Mouse (Mus musculus): ENCODE measurements at regions not wholly inside any gene's neighbourhood (a gene's known extent, or its start where the extent isn't known, plus 50 kb on each side); places are given as distances from the start of the nearest gene placed in this dataset.
A peak's percentile ranks its signal among the peaks of the same experiment; 100 is the strongest.
"Not testable (repeated sequence)": the region's sequence is repeated elsewhere in the genome, so short reads cannot be mapped to it uniquely, and the experiment has no call there.

DNA sequence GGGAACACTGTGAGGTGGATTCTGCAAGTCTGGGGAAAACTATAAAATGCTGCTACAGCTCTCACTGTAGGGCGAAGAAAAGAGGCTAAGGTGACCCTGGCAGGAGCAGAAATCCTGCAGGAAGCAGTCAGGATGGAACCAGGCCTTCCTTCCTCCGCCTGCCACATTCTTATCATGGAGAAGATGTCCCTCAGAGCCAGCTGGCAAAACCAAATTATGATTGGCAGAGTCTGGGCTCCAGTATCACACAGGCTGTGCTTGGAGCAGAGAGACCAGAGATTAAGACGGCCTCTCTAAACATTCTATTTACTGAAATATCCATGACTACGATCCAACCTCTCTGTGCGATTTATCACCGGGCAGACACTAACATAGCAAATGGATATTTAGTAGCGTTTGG, 92.2 kb upstream of the Max start:
- DNase-seq: no peak

DNA sequence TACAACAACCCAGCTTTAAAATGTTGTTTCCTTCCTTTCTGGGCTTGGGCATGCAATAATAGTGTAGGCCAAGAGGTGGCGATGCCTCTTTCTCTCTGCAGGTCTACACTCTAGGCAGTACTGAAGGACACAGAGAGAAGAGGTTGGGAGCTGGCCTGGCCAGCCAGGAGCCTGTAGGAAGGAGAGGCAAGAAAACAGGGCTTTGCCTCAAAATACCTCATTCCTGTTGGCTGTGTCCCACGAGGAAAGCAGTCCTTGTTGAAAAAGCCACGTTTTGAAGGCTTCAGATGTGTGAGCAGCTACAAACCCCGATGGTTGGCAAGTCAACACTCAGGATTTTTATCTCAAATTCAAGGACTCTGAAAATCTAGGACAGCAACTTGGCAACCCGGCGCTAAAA, 90.9 kb upstream of the Max start:
- peak; percentile 70 to 72 for DNase-seq

DNA sequence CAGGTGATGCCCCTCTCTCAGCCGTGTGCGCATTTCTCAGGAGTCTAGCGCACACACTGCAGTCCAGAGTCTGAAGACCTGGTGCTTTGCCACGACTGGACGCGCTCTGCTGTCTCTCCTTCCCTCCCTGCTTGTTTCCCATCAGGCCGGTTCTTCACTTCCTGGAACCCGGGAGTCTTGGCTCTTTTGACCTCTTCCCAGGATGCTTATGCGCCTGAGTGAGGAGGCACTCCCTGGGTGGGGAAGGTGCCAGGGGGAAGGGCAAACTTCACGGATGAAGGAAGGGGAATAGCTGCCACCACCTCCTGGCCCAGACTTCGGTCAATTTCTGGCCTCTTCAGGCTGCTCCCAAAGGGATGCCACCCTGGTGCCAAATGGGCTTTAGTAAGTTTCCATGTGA, 86.4 kb upstream of the Max start:
- peak; percentile 18 to 59 for DNase-seq

DNA sequence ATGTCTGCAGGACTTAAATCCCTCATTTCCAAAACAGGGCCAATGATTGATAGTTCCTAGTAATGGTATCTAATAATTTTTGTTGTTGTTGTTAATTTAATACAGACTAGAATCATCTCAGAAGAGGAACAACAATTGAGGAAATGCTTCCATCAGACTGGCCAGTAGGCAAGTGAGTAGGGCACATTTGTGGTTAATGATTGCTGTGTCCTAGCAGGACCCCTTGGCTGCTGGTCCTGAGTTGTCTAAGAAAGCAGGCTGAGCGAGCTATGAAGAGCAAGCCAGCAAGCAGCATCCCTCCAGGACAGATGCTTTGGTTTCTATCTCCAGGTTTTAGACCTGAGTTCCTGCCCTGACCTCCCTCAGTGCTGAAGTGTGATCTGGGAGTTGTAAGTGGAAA, 85.3 kb upstream of the Max start:
- no peak for DNase-seq

DNA sequence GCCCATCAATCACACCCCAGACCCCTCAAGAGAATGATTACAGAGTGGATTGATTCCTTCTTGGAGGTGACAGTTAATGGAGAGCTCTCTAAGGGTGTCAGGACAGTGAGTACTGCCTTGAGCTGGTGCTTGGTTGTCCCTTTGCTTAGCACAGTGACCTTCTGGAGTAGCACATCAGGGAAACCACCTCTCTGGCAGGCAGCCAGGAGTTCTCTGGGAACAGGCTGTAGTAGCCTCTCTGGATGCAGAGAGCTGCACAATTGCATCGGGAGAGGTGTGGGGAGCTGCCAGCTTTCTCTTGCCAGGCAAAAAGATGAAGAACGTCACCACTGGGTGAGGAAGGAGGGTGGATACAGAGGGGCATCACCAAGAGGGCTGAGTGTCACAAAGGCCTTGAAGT, 84.0 kb upstream of the Max start:
- DNase-seq: peak; percentile 79 to 82

DNA sequence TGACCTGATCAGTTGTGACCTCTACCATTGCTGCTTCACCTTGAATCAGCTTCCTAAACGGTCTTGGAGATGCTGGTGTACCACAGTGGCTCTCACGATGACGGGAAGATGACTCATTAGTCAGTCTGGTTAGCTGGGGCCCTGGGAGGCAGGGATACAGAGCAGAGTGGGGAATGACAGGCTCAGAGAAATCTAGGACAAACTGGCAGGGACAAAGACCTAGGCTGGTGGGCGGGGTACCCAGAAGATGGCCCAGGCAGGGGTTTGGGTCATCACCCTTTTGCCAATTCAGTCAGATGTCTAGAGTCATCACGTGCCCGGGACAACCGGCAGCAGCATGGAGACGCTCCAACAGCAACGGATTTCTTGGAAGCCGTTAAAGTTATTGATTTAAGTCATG, 83.4 kb upstream of the Max start:
- no peak for DNase-seq

DNA sequence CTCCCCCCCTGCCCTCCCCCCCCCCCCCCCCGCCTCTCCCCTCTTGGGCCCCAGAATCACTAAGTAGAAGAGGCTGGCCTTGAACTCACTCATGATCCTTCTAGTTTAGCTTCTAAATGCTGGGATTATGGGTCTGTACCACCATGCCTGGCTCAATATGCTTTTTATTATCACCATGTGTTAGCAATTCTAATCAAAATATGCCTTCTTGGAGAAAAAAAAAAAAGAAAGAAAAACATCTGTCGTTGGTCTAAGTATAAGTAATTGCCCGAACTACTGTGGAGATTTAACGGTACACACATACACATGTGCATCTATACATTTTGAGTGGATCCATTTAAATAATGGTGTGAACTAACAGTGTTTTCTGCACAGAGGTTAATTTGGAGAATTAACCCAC, 80.4 kb upstream of the Max start:
- DNase-seq: no peak

DNA sequence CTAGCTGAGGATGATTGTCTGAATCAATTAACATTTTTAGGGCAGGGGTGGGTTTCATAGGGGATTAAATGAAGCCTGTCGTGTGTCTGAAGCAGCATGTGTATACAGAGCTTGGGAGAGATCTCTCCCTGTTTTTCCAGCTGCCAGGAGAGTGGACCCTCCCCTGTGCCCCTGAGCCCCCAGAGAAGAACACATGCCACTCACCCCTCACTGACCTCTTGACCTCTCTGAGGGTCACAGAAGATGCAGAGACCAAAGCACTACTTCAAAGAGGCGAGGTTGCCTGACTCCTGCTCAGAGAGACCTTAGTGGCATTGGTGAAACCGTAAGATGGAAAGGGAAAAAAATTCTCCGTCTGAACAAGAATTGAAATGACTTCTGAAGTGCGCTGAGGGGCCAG, 79.1 kb upstream of the Max start:
- no peak for DNase-seq

DNA sequence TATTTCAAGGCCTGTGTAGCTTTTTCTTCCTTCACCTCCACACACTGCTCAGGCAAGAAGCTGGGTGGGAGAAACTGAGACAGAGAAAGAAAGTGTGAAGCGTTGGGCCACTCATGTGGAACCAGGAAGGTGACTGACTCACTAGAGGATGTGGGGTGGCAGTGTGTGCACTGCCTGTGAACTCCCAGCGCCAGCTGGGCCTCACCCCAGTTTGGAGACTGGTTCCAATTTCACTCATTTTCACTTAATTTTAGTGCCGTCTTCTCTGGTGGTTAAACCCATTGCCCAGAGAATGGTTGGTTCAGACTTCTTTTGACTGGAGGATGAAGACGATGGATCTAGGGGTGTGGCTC, 77.9 kb upstream of the Max start:
- no peak for DNase-seq

DNA sequence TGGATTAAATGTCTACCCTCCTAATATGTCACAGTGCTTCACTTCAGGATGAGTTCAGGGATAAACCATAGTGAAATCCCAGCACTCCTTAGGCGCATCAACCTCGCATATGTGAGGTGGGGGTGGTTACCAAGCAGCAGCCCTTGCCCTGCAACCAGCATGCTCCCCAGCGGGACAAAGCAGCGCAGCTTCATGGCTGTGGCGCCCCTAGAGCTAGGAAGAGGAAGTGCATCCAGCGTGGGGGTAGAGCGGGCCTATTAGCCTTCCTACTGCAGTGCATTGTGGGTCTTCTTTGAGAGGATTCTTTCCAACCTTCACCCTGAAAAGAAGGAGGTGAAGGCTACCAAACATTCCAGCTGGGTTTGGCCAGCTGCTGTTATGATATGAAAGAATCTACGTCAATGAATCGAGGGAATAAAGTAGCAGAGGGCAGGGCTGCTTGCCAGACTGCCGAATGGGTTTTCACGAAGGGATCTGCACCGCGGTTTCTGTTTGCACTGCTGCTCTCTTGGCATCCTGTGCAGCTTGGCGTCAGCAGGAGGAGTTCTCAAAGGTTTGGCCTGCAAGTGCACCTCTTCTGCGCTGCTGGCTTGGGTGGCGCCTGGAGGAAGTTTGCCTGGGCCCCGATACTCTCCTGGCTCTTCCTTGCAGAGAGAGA, 77.4 kb upstream of the Max start:
- DNase-seq: peak in 1 of 2 experiments; percentile 57

DNA sequence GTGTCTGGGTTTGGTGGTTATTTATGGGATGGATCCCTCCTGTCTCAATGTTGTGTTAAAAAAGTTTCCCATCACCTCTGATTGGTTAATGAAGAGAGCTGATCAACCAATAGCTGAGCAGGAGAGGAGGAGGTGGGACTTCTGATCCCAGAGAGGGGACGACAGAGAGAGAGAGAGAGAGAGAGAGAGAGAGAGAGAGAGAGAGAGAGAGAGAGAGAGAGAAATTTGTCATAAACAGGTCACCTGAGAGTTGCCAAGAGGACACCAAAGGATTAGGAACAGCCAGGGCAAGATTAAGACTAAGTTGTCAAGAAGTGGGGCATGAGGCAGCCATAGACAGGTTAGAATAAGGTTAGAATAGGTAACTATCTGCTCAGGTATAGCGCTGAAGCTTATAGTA, 73.7 kb upstream of the Max start:
- DNase-seq: no peak

DNA sequence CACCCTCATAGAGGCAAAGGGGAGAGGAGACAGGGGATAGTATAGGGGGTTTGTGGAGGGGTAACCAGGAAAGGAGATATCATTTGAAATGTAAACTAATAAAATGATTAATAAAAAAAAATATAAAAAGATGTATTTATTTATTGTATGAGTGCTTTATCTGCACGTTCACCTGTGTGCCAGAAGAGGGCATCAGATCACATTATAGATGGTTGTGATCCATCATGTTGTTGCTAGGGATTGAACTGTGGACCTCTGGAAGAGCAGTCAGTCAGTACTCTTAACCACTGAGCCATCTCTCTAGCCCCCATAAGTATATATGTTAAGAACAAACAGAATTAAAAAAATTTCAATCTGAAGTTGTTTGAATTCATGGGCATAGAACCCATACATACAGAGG, 69.4 kb upstream of the Max start:
- no peak for DNase-seq

DNA sequence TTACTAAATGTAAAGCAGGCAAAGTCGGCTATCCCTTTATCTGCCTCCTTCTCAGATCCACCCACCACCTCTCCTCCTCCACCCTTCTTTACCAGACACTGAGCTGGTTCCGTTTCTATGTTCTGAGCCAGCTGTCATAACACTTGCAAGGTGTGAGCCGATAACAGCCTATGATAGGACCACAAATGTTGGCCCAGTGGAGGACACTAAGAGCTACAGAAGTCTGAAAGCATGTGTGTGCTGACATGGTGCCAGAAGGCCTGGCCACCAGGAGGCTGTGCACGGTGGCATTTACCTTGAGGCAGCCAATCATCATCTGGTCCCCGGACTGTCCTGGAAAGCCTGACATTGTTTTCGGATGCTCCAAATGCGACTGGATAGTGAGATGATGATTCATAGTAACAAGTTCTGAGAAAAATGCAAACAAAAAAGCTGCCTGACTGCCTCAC, 63.5 kb upstream of the Max start:
- no peak for DNase-seq

DNA sequence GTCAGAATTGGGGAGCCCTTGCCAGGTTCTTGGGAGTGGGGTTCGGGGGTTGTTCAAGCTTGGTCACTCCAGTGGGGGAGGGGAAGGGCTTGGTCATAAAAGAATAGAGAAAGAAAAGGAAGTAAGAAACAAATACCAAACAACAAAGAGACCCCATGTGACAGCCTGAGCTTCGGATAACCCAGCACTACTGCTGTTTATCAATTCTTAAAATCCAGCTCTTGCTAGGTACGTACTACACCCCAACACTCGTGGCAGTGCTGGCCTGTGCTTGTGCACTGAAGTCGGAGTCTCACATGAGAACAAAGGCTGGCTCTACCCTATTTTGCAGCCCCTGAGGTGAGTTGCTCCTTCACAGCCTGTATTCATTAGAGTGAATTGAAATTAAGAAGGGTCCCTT, 60.5 kb upstream of the Max start:
- no peak for DNase-seq

DNA sequence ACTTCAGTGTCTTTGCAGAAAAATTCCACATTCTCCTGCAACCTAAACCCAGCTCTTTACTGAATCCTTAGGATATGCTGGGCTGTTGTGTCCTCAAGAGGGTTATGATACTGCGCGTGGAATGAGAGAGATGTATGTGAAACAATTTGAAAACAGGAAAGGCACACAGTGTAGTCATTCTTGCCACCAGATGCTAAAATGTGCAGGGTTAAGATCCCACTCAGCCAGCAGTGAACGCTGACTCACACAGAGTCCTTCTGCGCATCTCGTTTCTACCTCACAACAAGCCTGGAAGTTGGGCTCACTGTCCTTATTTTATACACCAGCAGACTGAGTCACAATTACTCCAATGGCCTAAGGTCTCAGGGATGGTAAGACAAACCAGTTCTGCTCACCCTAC, 59.9 kb upstream of the Max start:
- DNase-seq: no peak

DNA sequence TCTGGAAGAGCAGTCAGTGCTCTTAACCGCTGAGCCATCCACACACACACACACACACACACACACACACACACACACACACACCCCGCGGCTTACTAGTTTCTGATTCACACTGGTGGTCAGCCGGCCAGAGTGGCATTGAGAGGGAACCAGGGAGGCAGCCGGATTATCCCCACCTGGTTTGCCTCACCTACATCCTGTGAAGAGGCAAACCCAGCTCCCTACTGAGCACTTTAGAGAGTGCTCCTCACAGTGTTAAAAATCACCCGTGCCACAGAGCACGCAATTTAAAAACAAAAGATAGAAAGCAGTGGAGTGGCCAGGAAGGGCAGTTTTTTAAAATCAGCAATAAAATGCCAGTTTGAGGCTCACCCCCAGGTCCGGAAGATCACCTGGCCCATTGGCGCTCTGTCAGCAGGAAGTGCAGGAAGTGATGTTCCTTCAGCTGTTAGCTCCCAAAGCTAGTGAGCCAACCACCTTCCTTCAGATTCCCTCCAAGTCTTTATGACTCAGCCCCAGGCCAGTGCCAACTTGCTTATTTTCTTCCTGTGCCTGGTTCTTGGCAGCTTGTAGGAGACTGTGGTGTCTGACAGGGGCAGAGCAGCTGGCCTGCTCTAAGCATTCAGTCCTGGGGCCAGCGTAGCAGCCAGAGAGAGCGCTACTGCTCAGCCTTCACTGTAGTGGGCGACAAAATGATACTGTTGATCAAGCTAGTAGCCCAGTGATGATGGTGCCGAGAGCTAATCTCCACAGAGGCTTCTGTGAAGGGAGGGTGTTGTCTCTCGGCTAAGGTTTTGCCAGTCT, 57.9 kb upstream of the Max start:
- DNase-seq: peak; percentile 17 to 47

DNA sequence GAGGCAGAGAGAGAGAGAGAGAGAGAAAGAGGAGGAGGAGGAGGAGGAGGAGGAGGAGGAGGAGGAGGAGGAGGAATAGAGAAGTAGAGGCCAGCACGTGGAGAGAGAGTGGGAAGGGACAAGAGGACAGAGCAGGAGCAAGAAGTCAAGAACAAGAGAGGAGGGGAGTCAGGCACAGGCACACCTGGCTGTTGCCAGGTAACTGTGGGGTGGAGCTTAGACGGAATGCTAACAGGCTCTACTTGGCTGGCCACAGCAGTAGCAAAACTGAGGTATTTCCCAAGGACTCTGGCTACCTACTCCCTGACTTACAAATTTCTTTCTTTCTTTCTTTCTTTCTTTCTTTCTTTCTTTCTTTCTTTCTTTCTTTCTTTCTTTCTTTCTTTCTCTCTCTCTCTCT, 57.1 kb upstream of the Max start:
- DNase-seq: not testable (repeated sequence)

DNA sequence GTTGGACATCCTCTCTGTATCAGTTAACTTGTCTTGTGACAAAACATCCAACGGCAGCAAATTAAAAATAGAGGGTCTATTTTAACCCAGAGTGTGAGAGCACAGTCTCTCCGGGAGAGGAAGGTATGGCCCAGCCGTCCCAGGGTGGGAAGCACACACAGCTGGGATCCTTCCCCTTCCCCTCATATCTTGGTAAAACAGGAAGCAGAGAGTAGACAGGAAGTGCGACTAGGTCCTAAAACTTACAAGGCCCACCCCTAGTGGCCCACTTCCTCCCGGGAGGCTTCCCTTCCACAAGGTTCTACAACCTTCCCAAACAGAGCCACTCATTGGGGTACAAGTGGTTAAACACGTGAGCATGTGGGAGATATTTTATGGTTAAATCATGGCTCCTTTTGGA, 56.4 kb upstream of the Max start:
- no peak for DNase-seq

DNA sequence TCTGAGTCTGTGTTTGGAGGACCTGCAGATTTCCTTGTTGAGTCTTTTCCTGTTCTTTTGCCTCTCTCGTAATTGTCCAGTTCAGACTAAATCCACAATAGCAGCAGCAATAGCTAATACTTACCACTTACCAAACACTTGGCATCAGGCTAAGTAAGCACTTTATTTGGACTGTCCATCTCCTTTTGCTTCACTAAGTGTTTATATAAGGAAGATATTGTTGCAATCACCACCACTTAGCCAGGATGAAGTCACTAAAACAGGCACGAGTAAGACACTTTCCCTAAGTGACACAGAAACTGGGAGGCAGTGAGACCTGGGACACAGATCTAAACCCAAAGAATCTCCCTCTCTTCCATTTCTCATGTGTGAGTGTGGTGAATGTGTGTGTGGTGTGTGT, 52.9 kb upstream of the Max start:
- DNase-seq: no peak
